Mouse (Mus musculus): Measurements from ENCODE around the gene Itgad.
"Not testable (repeated sequence)": the region's sequence is repeated elsewhere in the genome, so short reads cannot be mapped to it uniquely, and the experiment has no call there.

Gene Itgad

GRCm38 (mm10) chr7:128154076-128154475 is at the start of gene Itgad:
Gene Itgad, plus strand, starts transcription at chr7:128154376.
- DNase-seq (ENCODE audit: low spot score in 2 of 2): no peak

- no peak for DNase-seq (ENCODE audit: low spot score in 2 of 2)
Observed at GRCm38 (mm10) chr7:128105246-128105645, 48.9 kb upstream of the Itgad start.

GRCm38 (mm10) chr7:128107462-128107861 is 46.7 kb upstream of the Itgad start:
- DNase-seq (ENCODE audit: low spot score in 2 of 2): no peak

GRCm38 (mm10) chr7:128110314-128110713 is 43.9 kb upstream of the Itgad start:
- DNase-seq (ENCODE audit: low spot score in 2 of 2): no peak

DNA sequence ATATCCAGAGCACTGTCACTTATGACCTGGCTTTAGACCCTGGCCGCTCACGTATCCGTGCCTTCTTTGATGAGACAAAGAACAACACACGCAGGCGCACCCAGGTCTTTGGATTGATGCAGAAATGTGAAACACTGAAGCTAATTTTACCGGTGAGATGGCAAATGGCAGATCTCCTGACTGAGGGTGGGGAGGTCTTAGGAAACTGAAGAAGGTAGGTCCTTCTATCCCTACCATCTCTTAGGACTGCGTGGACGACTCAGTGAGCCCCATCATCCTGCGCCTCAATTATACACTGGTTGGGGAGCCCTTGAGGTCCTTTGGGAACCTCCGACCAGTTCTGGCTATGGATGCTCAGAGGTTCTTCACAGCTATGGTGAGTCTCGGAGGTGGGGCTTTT is 42.0 kb upstream of the Itgad start:
- DNase-seq (ENCODE audit: low spot score in 2 of 2): no peak

DNA sequence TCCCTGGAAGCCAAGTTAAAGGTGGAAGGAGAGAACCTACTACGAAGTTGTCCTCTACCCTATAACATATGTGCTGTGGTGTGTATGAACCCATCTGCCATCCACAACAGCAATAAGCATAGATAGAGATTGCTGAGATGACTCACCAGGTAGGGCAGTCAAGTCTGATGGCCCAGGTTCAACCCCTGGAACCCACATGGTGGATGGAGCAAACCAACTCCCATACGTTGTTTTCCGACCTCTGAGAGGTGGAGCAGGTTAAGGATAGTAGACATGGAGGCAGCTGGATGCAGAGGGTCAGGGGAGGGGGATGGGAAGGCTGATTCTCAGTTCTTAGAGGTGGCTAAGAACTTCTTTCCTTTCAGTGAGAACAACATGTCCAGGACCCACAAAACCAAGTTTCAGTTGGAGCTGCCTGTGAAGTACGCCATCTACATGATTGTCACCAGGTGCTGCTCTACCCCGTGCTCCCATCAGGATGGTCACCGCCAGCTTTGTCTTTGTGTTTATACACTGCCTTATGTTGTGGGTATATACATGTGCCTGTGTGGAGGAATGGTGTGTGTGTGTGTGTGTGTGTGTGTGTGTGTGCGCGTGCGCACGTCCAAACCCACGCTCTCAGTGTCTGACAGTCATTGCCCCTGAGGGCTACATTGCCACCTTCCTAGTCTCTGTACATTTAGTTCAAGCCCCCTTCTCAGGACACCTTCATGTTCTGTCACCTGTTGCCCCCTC is 39.6 kb upstream of the Itgad start:
- DNase-seq (ENCODE audit: low spot score in 2 of 2): no peak

DNA sequence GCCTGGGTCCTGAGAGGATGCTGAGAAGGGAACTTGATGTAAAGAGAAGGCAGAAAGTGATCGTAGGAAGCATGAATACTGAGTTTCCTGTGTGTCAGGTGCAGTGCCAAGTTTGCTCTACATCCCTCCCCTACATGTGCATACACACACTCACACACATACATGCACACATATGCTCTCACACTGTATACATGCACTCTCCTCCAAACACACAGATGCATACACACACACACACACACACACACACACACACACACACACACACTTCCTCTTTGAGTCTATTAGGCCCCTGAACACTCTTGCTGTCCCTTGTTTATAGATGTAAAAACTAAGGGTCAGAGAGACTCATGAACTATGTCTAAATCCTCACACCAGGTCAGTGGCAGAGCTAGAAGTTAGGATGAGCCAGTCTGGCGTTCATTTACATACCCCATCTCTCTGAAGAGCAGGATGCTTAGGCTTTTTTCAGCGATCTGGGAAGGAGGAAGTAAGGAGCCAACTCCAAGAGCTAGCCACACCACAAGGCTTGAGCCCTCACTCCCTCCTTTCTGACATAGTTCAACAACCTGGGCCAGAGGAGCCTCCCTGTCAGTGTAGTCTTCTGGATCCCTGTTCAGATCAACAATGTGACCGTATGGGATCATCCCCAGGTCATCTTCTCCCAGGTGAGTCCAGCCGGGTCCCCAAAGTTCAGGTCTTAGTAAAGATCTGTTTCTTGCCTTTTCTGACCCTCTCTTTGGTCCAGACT is 38.8 kb upstream of the Itgad start:
- no peak for DNase-seq (ENCODE audit: low spot score in 2 of 2)

- no peak for DNase-seq (ENCODE audit: low spot score in 2 of 2)
Observed at GRCm38 (mm10) chr7:128116396-128116795, 37.8 kb upstream of the Itgad start.

GRCm38 (mm10) chr7:128119726-128120490 is 34.3 kb upstream of the Itgad start:
- DNase-seq (ENCODE audit: low spot score in 2 of 2): no peak

DNA sequence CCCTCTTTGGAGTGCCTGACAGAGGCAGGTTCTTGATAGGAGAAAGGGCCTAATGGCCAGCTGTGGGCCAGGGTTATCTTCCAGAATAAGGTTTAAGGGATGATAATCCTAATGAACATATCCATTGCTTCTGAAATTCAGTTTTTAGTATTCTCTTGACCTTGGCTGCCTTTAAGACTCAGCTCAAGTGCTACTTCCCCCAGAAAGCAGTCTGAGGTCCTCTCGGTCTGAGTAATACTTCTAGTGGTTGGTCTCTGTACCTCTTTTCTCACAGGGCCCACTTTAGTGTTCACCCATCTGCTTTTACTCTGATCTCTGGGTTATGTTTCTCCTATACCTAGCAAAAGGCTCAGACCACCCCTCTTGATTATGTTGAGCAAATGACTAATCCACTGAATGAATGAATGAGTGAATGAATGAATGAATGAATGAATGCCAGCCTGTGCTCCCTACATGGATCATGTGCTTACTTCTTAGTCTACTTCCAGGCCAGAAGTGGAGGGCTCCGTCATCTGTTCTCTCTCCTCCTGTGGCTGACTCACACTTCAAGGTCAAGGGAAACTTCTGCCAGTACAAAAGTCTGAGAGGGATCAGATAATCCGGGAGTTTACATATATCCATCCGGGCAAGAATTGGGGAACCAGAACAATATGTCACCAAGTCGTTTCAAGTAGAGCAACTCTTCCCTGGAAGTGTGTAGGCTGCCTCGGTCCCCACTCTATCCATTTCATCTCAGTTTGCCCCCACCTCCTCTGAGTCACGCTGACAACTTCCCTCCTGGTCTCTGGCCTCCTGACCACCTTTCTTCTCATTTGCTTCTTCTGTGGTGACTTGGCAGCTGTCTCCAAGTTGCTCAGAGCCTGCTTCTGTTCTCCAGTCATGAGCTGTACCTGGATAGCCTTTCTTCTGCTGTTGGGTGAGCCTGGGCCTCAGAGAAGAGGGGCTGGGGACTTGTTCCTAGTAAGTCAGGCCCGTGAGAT is 25.1 kb upstream of the Itgad start, which contains the start of gene Itgax:
Gene Itgax (plus strand): TSS at position 807 of the 980 bp plus-strand sequence.
- DNase-seq (ENCODE audit: low spot score in 2 of 2): no peak

- no peak for DNase-seq (ENCODE audit: low spot score in 2 of 2)
Observed at GRCm38 (mm10) chr7:128132148-128132547, 22.0 kb upstream of the Itgad start.

- DNase-seq (ENCODE audit: low spot score in 2 of 2): peak in 1 of 2 experiments; percentile 19
Observed at GRCm38 (mm10) chr7:128133596-128133995, 20.6 kb upstream of the Itgad start.

DNA sequence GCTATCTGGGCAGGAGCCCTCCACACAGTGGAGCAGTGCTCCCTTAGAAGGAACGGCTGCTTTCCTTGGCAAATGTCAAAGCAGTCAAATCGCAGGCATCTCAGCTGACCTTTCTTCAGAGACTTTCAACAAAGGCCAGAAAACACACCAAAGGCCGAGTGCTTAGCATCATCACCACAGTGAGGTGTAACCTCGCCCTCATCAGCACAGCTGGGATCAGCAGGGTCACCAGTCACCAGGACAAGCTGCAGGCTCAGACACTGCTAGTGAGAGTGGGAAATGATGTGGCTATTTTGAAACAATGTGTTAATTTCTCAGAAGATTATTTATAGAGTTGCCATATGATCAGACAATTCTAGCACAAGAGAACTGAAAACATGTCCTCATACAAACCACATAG is 17.2 kb upstream of the Itgad start:
- DNase-seq (ENCODE audit: low spot score in 2 of 2): no peak

DNA sequence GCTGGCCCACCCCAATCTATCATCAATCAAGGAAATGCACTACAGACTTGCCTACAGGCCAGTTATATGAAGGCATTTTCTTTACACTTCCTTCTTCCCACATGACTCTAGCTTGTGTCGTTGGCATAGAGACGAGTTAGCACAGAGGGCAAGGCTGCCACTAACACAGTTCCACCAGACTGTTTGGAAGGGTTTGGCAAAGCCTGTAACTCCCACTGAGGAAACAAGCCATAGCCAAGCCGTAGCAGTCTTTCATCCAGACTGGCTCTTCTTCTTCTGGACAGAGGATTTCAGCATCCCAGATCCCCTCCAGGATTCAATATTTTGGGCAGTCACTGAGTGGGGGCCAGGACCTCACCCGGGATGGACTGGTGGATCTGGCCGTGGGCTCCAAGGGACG is 14.6 kb upstream of the Itgad start:
- no peak for DNase-seq (ENCODE audit: low spot score in 2 of 2)

- DNase-seq (ENCODE audit: low spot score in 2 of 2): no peak
Observed at GRCm38 (mm10) chr7:128150970-128151369, 3.2 kb upstream of the Itgad start.

DNA sequence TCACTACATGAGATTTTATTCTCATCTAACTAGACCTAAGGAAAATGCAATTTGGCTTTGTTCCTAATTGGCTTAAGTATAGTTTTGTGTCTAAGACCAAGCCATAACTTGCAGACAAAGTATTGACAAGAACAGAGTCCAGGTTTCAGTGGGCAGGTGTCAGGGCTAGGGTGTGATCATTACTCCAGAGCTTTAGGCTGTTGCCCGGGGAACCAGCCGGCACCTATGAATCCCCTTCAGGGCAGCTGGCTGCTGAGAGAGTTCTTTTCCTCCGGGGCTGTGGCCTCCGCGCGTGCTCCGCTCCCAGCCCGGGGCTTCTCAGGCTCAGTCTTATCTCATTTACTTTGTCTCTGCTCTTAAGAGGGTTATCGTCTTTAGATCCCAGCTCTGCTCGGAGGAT is 748 bp downstream of the Itgad start:
- no peak for DNase-seq (ENCODE audit: low spot score in 2 of 2)

- DNase-seq (ENCODE audit: low spot score in 2 of 2): not testable (repeated sequence)
Observed at GRCm38 (mm10) chr7:128158688-128159354, 4.6 kb downstream of the Itgad start.

GRCm38 (mm10) chr7:128164001-128164400 is 9.8 kb downstream of the Itgad start:
- no peak for DNase-seq (ENCODE audit: low spot score in 2 of 2)

- no peak for DNase-seq (ENCODE audit: low spot score in 2 of 2)
Observed at GRCm38 (mm10) chr7:128166391-128166790, 12.2 kb downstream of the Itgad start.

DNA sequence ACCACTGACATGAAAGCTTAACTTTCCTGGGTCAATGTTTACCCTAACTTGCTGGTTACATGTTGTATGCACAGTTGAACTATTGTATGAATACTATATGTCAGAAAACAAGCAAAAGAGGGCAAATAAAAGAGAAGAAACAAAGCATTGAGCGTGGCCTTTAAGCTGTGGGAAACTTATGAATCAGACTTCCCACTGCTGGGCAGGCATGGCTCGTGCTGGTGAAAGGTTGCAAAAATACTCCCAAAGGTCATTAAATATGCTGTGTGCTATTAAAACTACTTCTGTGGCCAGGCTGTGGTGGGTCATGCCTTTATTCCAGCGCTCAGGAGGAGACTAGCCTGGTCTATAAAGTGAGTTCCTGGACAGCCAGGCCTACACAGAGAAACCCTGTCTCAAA is 15.8 kb downstream of the Itgad start:
- DNase-seq (ENCODE audit: low spot score in 2 of 2): no peak

- DNase-seq (ENCODE audit: low spot score in 2 of 2): no peak
Observed at GRCm38 (mm10) chr7:128178385-128178784, 24.2 kb downstream of the Itgad start.
